In the genomic region with DNA sequence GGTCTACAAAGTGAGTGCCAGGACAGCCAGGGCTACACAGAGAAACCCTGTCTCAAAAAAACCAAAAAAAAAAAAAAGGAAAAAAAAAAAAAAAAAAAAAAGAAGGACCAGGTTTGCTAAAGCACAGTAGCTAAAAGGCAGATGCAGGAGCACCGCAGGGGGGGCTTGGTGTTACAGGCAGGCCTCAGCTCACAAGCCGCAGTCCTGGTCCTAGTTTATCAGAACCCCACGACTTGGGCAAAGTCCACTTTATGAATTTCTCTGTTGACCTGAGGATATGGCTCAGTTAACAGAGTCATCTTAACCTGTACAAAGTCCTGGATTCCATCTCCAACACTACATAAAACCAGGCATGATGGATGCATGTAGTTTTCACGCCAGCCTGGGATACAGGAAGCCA, we compare ENCODE assay signal across 19 mouse cellular contexts. TPM values are rescaled to one million over a fixed set of nuclear protein-coding genes. Genes with fewer than 3 reads are reported as not detected.
"Had no signal": no experiment of that assay in that cellular context is flagged by ENCODE, and none has a peak within 500 bp of the region (broad histone marks: within the 10 kb centered on the region; RNA-seq: fewer than 3 reads in every experiment).

No protein-coding gene starts in this region.

- H3K4me3 ChIP-seq: limb, embryonic 12.5 days; limb, embryonic 15.5 days; midbrain, embryonic 12.5 days; myocyte; neural tube, embryonic 13.5 days; stomach, embryonic 15.5 days had no signal

- H3K4me2 ChIP-seq: limb, embryonic 12.5 days; limb, embryonic 15.5 days; liver, embryonic 11.5 days; lung, embryonic 14.5 days; midbrain, embryonic 12.5 days; neural tube, embryonic 13.5 days; stomach, embryonic 15.5 days had no signal

- H3K27ac ChIP-seq: limb, embryonic 12.5 days; limb, embryonic 15.5 days; liver, embryonic 14.5 days; macrophage; midbrain, embryonic 12.5 days; neural tube, embryonic 13.5 days; stomach, embryonic 15.5 days had no signal

- DNase-seq: kidney, adult 18-20 months; left cerebral cortex, postnatal 4 days; liver, postnatal 0 days; lung, embryonic 14.5 days; retina, postnatal 1 day; right cerebral cortex, postnatal 25 days; spleen, adult 18-20 months; thymus, postnatal 25 days had no signal

- ATAC-seq: liver, postnatal 0 days; lung, postnatal 0 days; midbrain, embryonic 16.5 days had no signal

- H3K9ac ChIP-seq: limb, embryonic 12.5 days; limb, embryonic 15.5 days; liver, embryonic 14.5 days; liver, postnatal 0 days; lung, embryonic 14.5 days; midbrain, embryonic 12.5 days; neural tube, embryonic 13.5 days; stomach, embryonic 15.5 days had no signal

- H3K9me3 ChIP-seq: limb, embryonic 12.5 days; limb, embryonic 15.5 days; midbrain, embryonic 12.5 days; neural tube, embryonic 13.5 days; stomach, embryonic 15.5 days had no signal

- H3K27me3 ChIP-seq: limb, embryonic 12.5 days; limb, embryonic 15.5 days; midbrain, embryonic 12.5 days; neural tube, embryonic 13.5 days; stomach, embryonic 15.5 days had no signal

RNA-seq across cellular contexts. Expression of a gene that starts 39.9 kb away (rescaled TPM):
- polyA plus RNA-seq: liver, embryonic 14.5 days; liver, postnatal 0 days; macrophage had no signal

RNA-seq across cellular contexts. Expression of a gene that starts 54.8 kb away (rescaled TPM):
- polyA plus RNA-seq: limb, embryonic 12.5 days; macrophage; midbrain, embryonic 12.5 days; midbrain, embryonic 16.5 days; myocyte; neural tube, embryonic 13.5 days had no signal
